Mouse (Mus musculus) embryonic facial prominence, embryonic 10.5 days (tissue): ENCODE measurements at regions not wholly inside any gene's neighbourhood (a gene's known extent, or its start where the extent isn't known, plus 50 kb on each side); places are given as distances from the start of the nearest gene placed in this dataset.

Experiments used
- DNase-seq: peaks from one replicate; pipeline ENCODE4 v3.0.0-alpha.2; 2017; ENCODE audit warnings: low spot score
- H3K27ac ChIP-seq: fragments of 300-500 bp; sonication (generic); replicated peaks from 2 replicates; pipeline ENCODE4 v1.5.1; 2016; ENCODE audit warnings: mild to moderate bottlenecking
- H3K27me3 ChIP-seq: fragments of 300-500 bp; sonication (generic); replicated peaks from 2 replicates; pipeline ENCODE4 v1.6.1; 2016; ENCODE audit warnings: low read depth, mild to moderate bottlenecking; ENCODE audit not compliant: poor library complexity, severe bottlenecking
- H3K36me3 ChIP-seq: fragments of 300-500 bp; sonication (generic); replicated peaks from 2 replicates; pipeline ENCODE4 v1.6.1; 2016; ENCODE audit warnings: mild to moderate bottlenecking, moderate library complexity
- H3K4me1 ChIP-seq: fragments of 300-500 bp; sonication (generic); 2 replicates; pipeline ENCODE4 v1.6.1; 2016
- H3K4me3 ChIP-seq: fragments of 300-500 bp; sonication (generic); 2 replicates; pipeline ENCODE4 v1.5.1; 2016; ENCODE audit warnings: mild to moderate bottlenecking, moderate library complexity
- H3K9me3 ChIP-seq: fragments of 300-500 bp; sonication (generic); 2 replicates; pipeline ENCODE4 v1.6.1; 2016; ENCODE audit warnings: mild to moderate bottlenecking
- WGBS: fragments of 180-500 bp; shearing (Covaris S2); methylation state at CpG from one replicate; pipeline ENCODE4 v1.1.7; 2016; 5-methylcytosine and 5-hydroxymethylcytosine counted together

- Histone ChIP-seq H3K36me3 (no peaks in the 10 kb centered on the region), H3K4me1 (peaks cover 22% of the 10 kb centered on the region), H3K27ac (no peak overlapping the region), H3K4me3 (no peak overlapping the region), H3K27me3 (no peaks in the 10 kb centered on the region), H3K9me3 (no peaks in the 10 kb centered on the region)
- WGBS: 69% methylated on average over 3 of the region's 3 CpGs
- no peak for DNase-seq
Measured at GRCm38 (mm10) chr12:73491370-73491769, 54.8 kb downstream of the Tmem30b start.

GRCm38 (mm10) chr12:73482858-73483257 is 63.3 kb downstream of the Tmem30b start:
- no peak for DNase-seq
- Histone ChIP-seq H3K4me3 (no peak overlapping the region), H3K36me3 (no peaks in the 10 kb centered on the region), H3K27me3 (peaks cover 5% of the 10 kb centered on the region; the same call in 1 of the 2 replicates), H3K9me3 (no peaks in the 10 kb centered on the region), H3K4me1 (0 out of 2 replicates have a peak, but pooled peaks cover 9% of the 10 kb centered on the region), H3K27ac (no peak overlapping the region)
- WGBS: 90% methylated on average over 2 of the region's 2 CpGs

GRCm38 (mm10) chr12:73482275-73482674 is 63.9 kb downstream of the Tmem30b start:
- Histone ChIP-seq H3K27ac (no peak overlapping the region), H3K27me3 (peaks cover 9% of the 10 kb centered on the region; the same call in 1 of the 2 replicates), H3K36me3 (no peaks in the 10 kb centered on the region), H3K4me1 (peaks cover 14% of the 10 kb centered on the region; the same call in 1 of the 2 replicates), H3K9me3 (no peaks in the 10 kb centered on the region), H3K4me3 (no peak overlapping the region)
- no peak for DNase-seq
- WGBS: 89% methylated on average over 6 of the region's 6 CpGs

- DNase-seq: no peak
- WGBS: 91% methylated on average over 3 of the region's 3 CpGs
- Histone ChIP-seq H3K27me3 (peaks cover 9% of the 10 kb centered on the region; the same call in 1 of the 2 replicates), H3K4me1 (peaks cover 20% of the 10 kb centered on the region), H3K27ac (no peak overlapping the region), H3K36me3 (no peaks in the 10 kb centered on the region), H3K4me3 (no peak overlapping the region), H3K9me3 (no peaks in the 10 kb centered on the region)
Measured at GRCm38 (mm10) chr12:73481705-73482104, 64.5 kb downstream of the Tmem30b start.

GRCm38 (mm10) chr12:73481165-73481564 is 65.0 kb downstream of the Tmem30b start:
- Histone ChIP-seq H3K4me1 (peaks cover 25% of the 10 kb centered on the region), H3K9me3 (no peaks in the 10 kb centered on the region), H3K36me3 (no peaks in the 10 kb centered on the region), H3K27me3 (peaks cover 9% of the 10 kb centered on the region; the same call in 1 of the 2 replicates), H3K4me3 (no peak overlapping the region), H3K27ac (no peak overlapping the region)
- no peak for DNase-seq
- 94% methylated on average over 6 of the region's 6 CpGs for WGBS

GRCm38 (mm10) chr12:73480610-73480971 is 65.6 kb downstream of the Tmem30b start:
- DNase-seq: no peak
- H3K4me1 ChIP-seq: peaks cover 30% of the 10 kb centered on the region
- H3K4me3 ChIP-seq: no peak overlapping the region
- H3K36me3 ChIP-seq: no peaks in the 10 kb centered on the region
- WGBS: 94% methylated on average over 6 of the region's 6 CpGs
- peaks cover 9% of the 10 kb centered on the region; the same call in 1 of the 2 replicates for H3K27me3 ChIP-seq
- no peaks in the 10 kb centered on the region for H3K9me3 ChIP-seq
- no peak overlapping the region for H3K27ac ChIP-seq

GRCm38 (mm10) chr12:73479932-73480609 is 66.1 kb downstream of the Tmem30b start:
- DNase-seq: no peak
- H3K9me3 ChIP-seq: no peaks in the 10 kb centered on the region
- peaks cover 9% of the 10 kb centered on the region; the same call in 1 of the 2 replicates for H3K27me3 ChIP-seq
- H3K36me3 ChIP-seq: no peaks in the 10 kb centered on the region
- no peak overlapping the region for H3K4me3 ChIP-seq
- H3K27ac ChIP-seq: no peak overlapping the region
- 91% methylated on average over 15 of the region's 15 CpGs for WGBS
- peaks cover 30% of the 10 kb centered on the region for H3K4me1 ChIP-seq

GRCm38 (mm10) chr12:73478641-73479040 is 67.6 kb downstream of the Tmem30b start:
- H3K27ac ChIP-seq: no peak overlapping the region
- no peak for DNase-seq
- H3K27me3 ChIP-seq: 0 out of 2 replicates have a peak, but pooled peaks cover 9% of the 10 kb centered on the region
- H3K9me3 ChIP-seq: no peaks in the 10 kb centered on the region
- no peaks in the 10 kb centered on the region for H3K36me3 ChIP-seq
- H3K4me3 ChIP-seq: no peak overlapping the region
- H3K4me1 ChIP-seq: peaks cover 27% of the 10 kb centered on the region
- WGBS: 92% methylated on average over 4 of the region's 4 CpGs

GRCm38 (mm10) chr12:73476421-73476858 is 69.8 kb downstream of the Tmem30b start:
- H3K4me1 ChIP-seq: peaks cover 23% of the 10 kb centered on the region
- H3K9me3 ChIP-seq: no peaks in the 10 kb centered on the region
- peak; percentile 57 for DNase-seq
- no peak overlapping the region for H3K27ac ChIP-seq
- 5% methylated on average over 7 of the region's 7 CpGs for WGBS
- H3K36me3 ChIP-seq: no peaks in the 10 kb centered on the region
- 0 out of 2 replicates have a peak overlapping the region, but pooled peaks have one; percentile 3 for H3K4me3 ChIP-seq
- 0 out of 2 replicates have a peak, but pooled peaks cover 9% of the 10 kb centered on the region for H3K27me3 ChIP-seq

GRCm38 (mm10) chr12:73475774-73476173 is 70.4 kb downstream of the Tmem30b start:
- 65% methylated on average over 3 of the region's 3 CpGs for WGBS
- Histone ChIP-seq H3K4me1 (peaks cover 21% of the 10 kb centered on the region), H3K4me3 (no peak overlapping the region), H3K27ac (no peak overlapping the region), H3K9me3 (no peaks in the 10 kb centered on the region), H3K27me3 (0 out of 2 replicates have a peak, but pooled peaks cover 9% of the 10 kb centered on the region), H3K36me3 (no peaks in the 10 kb centered on the region)
- no peak for DNase-seq

- Histone ChIP-seq H3K9me3 (no peaks in the 10 kb centered on the region), H3K4me1 (peaks cover 21% of the 10 kb centered on the region), H3K27ac (no peak overlapping the region), H3K36me3 (no peaks in the 10 kb centered on the region), H3K4me3 (no peak overlapping the region), H3K27me3 (0 out of 2 replicates have a peak, but pooled peaks cover 9% of the 10 kb centered on the region)
- WGBS: 73% methylated on average over 5 of the region's 5 CpGs
- no peak for DNase-seq
Measured at GRCm38 (mm10) chr12:73475020-73475419, 71.2 kb downstream of the Tmem30b start.

- no peak for DNase-seq
- no peak overlapping the region for H3K4me3 ChIP-seq
- no peak overlapping the region for H3K27ac ChIP-seq
- 0 out of 2 replicates have a peak, but pooled peaks cover 7% of the 10 kb centered on the region for H3K27me3 ChIP-seq
- 62% methylated on average over 4 of the region's 4 CpGs for WGBS
- no peaks in the 10 kb centered on the region for H3K36me3 ChIP-seq
- peaks cover 22% of the 10 kb centered on the region for H3K4me1 ChIP-seq
- H3K9me3 ChIP-seq: no peaks in the 10 kb centered on the region
Measured at GRCm38 (mm10) chr12:73473111-73473510, 73.1 kb downstream of the Tmem30b start.

- no peak overlapping the region for H3K27ac ChIP-seq
- WGBS: 74% methylated on average over 9 of the region's 9 CpGs
- no peak for DNase-seq
- peaks cover 18% of the 10 kb centered on the region for H3K4me1 ChIP-seq
- no peaks in the 10 kb centered on the region for H3K27me3 ChIP-seq
- H3K36me3 ChIP-seq: no peaks in the 10 kb centered on the region
- no peaks in the 10 kb centered on the region for H3K9me3 ChIP-seq
- H3K4me3 ChIP-seq: no peak overlapping the region
Measured at GRCm38 (mm10) chr12:73471966-73472365, 74.2 kb downstream of the Tmem30b start.
